Mouse (Mus musculus): ENCODE data around the gene Babam2. TPM values are rescaled to one million over a fixed set of nuclear protein-coding genes. Genes with fewer than 3 reads are reported as not detected.

Gene Babam2
- polyA plus RNA-seq, 1 experiment from 2014 or later: 42.9 TPM

DNA sequence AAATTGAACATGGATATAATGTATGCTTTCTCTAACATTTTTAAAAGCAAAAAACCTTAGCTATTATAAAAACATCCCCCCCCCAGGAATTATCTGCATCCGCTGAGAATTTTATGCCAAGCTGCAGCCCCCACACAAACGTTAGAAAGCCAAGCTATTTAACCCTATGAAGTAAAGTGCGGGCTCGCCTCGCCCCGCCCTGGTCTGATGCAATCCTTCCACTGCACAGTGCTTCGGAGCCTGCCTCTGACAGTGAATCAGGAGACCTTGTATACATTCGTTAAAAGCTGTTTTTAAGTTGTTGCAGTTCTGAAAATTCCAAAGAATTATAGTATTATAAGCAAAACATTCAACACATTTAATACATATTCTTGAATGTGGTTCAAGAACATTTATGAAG lies 107.3 kb downstream of the Babam2 start:
- no peak for ATAC-seq (replicated peaks; ENCODE audit: insufficient number of reproducible peaks, low FRiP score, low TSS enrichment)
- Histone ChIP-seq H3K27me3 (ENCODE audit: control insufficient read depth, insufficient read depth, low read length) (no peaks in the 10 kb centered on the region), H3K9ac (ENCODE audit: low read depth, low read length) (no peak overlapping the region), H3K4me1 (ENCODE audit: control insufficient read depth, insufficient read depth, low read length) (no peaks in the 10 kb centered on the region), H3K36me3 (ENCODE audit: control insufficient read depth, insufficient read depth, low read length) (no peaks in the 10 kb centered on the region), H3K9me3 (replicated peaks; ENCODE audit: control insufficient read depth, low read length) (no peaks in the 10 kb centered on the region), H3K4me3 (ENCODE audit: low read depth, low read length) (no peak overlapping the region), H3K4me2 (no peak overlapping the region), H3K27ac (ENCODE audit: low read depth, low read length) (no peak overlapping the region)
- 63% methylated on average over 8 of the region's 8 CpGs for WGBS (ENCODE audit: insufficient replicate concordance)

DNA sequence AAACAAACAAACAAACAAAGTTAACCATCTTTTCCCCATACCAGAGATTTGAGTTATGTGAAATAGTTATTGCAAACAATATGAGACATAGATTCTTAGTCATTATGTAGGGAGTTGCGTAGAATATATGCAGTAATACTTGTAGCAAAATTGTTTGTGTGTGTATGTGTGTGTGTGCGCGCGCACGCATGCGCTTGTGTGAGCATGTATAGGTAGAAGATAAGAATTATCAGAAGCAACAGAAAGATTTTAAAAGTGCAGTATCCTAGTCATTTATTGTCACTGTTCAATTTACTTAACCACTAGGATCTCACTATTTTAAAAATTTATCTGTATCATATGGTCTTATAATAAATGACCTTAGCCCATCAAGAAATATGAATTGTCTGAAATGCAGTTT lies 109.8 kb downstream of the Babam2 start:
- WGBS (ENCODE audit: insufficient replicate concordance): 96% methylated on average over 6 of the region's 6 CpGs
- Histone ChIP-seq H3K4me2 (no peak overlapping the region), H3K4me1 (ENCODE audit: control insufficient read depth, insufficient read depth, low read length) (peaks cover 15% of the 10 kb centered on the region), H3K9ac (ENCODE audit: low read depth, low read length) (no peak overlapping the region), H3K9me3 (replicated peaks; ENCODE audit: control insufficient read depth, low read length) (no peaks in the 10 kb centered on the region), H3K4me3 (ENCODE audit: low read depth, low read length) (no peak overlapping the region), H3K27ac (ENCODE audit: low read depth, low read length) (no peak overlapping the region), H3K27me3 (ENCODE audit: control insufficient read depth, insufficient read depth, low read length) (no peaks in the 10 kb centered on the region), H3K36me3 (ENCODE audit: control insufficient read depth, insufficient read depth, low read length) (no peaks in the 10 kb centered on the region)
- no peak for ATAC-seq (replicated peaks; ENCODE audit: insufficient number of reproducible peaks, low FRiP score, low TSS enrichment)

DNA sequence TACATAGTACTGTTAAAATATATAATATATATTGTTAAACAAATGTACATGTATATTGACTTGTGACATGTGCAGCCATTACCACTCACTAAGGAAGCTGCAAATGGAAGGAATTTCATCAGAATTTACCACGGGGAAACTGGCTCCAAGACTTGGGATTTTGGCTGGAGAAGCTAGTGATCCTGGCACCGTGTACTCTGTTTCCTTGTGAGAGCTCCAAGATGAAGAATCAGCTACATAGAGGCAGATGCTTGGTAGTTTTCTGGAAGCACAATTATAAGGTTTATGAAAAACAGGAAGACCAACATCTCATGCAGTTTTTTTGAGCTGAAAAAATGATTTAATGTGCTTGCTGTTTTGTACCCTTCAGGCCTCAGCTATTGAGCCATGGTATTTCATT lies 110.8 kb downstream of the Babam2 start:
- H3K9me3 ChIP-seq (replicated peaks; ENCODE audit: control insufficient read depth, low read length): no peaks in the 10 kb centered on the region
- no peaks in the 10 kb centered on the region for H3K27me3 ChIP-seq (ENCODE audit: control insufficient read depth, insufficient read depth, low read length)
- WGBS (ENCODE audit: insufficient replicate concordance): 82% methylated on average over 2 of the region's 2 CpGs
- no peaks in the 10 kb centered on the region for H3K36me3 ChIP-seq (ENCODE audit: control insufficient read depth, insufficient read depth, low read length)
- no peak overlapping the region for H3K9ac ChIP-seq (ENCODE audit: low read depth, low read length)
- peaks cover 15% of the 10 kb centered on the region for H3K4me1 ChIP-seq (ENCODE audit: control insufficient read depth, insufficient read depth, low read length)
- H3K4me3 ChIP-seq (ENCODE audit: low read depth, low read length): no peak overlapping the region
- ATAC-seq (replicated peaks; ENCODE audit: insufficient number of reproducible peaks, low FRiP score, low TSS enrichment): no peak
- H3K4me2 ChIP-seq: no peak overlapping the region
- no peak overlapping the region for H3K27ac ChIP-seq (ENCODE audit: low read depth, low read length)

DNA sequence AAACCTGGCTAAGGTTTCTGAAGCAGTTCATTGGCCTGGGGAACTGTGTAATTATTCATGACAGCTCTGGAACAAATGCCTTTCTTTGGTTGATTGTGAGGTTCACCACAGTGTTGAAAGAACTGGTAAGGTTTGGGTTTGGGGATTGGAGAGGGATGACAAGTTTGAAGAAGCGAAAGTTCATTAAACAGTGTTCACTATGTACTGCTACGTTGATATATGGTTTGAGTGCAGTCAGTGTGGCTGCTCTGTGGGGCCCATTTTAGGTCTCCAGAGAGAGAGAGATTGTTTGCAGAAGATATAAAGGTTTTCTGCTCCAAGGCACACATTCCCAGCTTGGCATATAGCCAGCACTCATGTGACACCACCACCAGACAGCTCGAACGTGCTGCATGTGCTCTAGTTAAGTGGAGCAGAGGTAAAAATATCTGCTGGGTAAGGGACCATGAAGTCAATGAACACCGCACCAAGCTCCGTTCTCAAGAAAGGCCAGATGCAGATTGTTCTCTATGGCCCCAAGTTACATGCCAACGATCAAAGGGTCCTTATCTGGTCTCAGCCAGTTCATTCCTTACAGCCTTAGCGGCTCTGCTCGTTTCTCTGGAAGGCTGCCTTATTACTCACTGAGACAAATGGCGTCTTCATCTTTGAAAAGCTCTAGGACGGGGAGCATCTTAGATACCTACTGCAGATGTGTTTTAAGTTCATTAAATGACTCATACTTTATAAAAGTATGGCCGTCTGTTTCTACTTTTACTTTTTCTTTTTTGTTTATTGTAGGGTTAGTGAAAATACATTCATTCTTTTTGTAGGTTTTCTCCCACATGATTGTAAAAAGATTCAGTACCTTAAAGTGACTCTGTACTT lies 113.5 kb downstream of the Babam2 start:
- ATAC-seq (replicated peaks; ENCODE audit: insufficient number of reproducible peaks, low FRiP score, low TSS enrichment): peak; percentile 63
- H3K4me1 ChIP-seq (ENCODE audit: control insufficient read depth, insufficient read depth, low read length): peaks cover 15% of the 10 kb centered on the region
- H3K9ac ChIP-seq (ENCODE audit: low read depth, low read length): no peak overlapping the region
- no peaks in the 10 kb centered on the region for H3K9me3 ChIP-seq (replicated peaks; ENCODE audit: control insufficient read depth, low read length)
- H3K36me3 ChIP-seq (ENCODE audit: control insufficient read depth, insufficient read depth, low read length): no peaks in the 10 kb centered on the region
- H3K4me3 ChIP-seq (ENCODE audit: low read depth, low read length): no peak overlapping the region
- H3K4me2 ChIP-seq: peak overlapping the region; percentile 40
- WGBS (ENCODE audit: insufficient replicate concordance): 25% methylated on average over 12 of the region's 12 CpGs
- H3K27me3 ChIP-seq (ENCODE audit: control insufficient read depth, insufficient read depth, low read length): no peaks in the 10 kb centered on the region
- peak overlapping the region; percentile 81 for H3K27ac ChIP-seq (ENCODE audit: low read depth, low read length)

DNA sequence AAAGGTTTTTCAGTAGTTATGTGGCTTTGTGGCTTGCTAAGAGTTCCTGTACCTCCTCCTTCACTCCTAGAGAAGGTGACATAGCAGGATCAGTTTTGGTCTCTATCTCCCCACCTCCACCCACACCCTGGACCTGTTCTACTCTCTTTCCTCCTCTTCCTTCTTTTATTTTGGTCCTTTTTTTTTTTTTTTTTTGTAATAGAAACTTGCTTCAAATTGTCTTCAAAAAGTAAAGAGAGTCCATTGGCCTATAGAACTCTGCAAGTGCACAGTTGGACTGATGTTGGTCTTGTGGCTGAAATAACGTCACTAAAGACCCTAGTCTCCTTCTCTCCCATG lies 114.1 kb downstream of the Babam2 start:
- ATAC-seq (replicated peaks; ENCODE audit: insufficient number of reproducible peaks, low FRiP score, low TSS enrichment): no peak
- Histone ChIP-seq H3K9me3 (replicated peaks; ENCODE audit: control insufficient read depth, low read length) (no peaks in the 10 kb centered on the region), H3K27ac (ENCODE audit: low read depth, low read length) (no peak overlapping the region), H3K4me2 (no peak overlapping the region), H3K4me3 (ENCODE audit: low read depth, low read length) (no peak overlapping the region), H3K36me3 (ENCODE audit: control insufficient read depth, insufficient read depth, low read length) (no peaks in the 10 kb centered on the region), H3K9ac (ENCODE audit: low read depth, low read length) (no peak overlapping the region), H3K4me1 (ENCODE audit: control insufficient read depth, insufficient read depth, low read length) (peaks cover 15% of the 10 kb centered on the region), H3K27me3 (ENCODE audit: control insufficient read depth, insufficient read depth, low read length) (no peaks in the 10 kb centered on the region)
- WGBS (ENCODE audit: insufficient replicate concordance): 82% methylated on average over 1 of the region's 1 CpGs

DNA sequence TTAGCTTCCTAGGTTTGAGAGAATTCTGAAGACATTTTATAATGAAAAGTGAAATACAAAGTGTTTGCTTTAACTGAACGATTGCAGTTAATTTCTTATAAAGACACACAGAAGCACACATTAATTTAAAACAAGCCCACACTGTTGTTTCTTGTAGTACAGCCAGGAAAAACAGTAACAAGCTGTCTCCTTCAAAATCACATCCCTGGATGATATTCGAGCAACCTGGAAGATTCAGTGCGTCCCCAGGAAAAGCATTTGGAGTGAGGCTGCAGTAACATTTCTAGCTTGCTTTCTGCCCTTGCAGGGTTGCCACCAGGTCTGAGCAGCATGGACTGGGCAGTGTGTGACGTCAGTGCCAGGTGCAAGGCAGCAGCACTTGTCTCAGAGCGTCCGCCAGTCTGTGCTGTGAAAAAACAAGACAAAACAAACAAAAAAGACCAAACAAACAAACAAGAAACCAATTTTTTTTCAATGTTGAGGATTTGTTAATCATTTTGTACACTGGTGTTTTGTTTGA lies 115.7 kb downstream of the Babam2 start:
- no peaks in the 10 kb centered on the region for H3K27me3 ChIP-seq (ENCODE audit: control insufficient read depth, insufficient read depth, low read length)
- no peak for ATAC-seq (replicated peaks; ENCODE audit: insufficient number of reproducible peaks, low FRiP score, low TSS enrichment)
- no peak overlapping the region for H3K27ac ChIP-seq (ENCODE audit: low read depth, low read length)
- no peak overlapping the region for H3K4me2 ChIP-seq
- 81% methylated on average over 6 of the region's 6 CpGs for WGBS (ENCODE audit: insufficient replicate concordance)
- no peaks in the 10 kb centered on the region for H3K36me3 ChIP-seq (ENCODE audit: control insufficient read depth, insufficient read depth, low read length)
- H3K4me3 ChIP-seq (ENCODE audit: low read depth, low read length): no peak overlapping the region
- H3K9ac ChIP-seq (ENCODE audit: low read depth, low read length): no peak overlapping the region
- peaks cover 15% of the 10 kb centered on the region for H3K4me1 ChIP-seq (ENCODE audit: control insufficient read depth, insufficient read depth, low read length)
- H3K9me3 ChIP-seq (replicated peaks; ENCODE audit: control insufficient read depth, low read length): no peaks in the 10 kb centered on the region

DNA sequence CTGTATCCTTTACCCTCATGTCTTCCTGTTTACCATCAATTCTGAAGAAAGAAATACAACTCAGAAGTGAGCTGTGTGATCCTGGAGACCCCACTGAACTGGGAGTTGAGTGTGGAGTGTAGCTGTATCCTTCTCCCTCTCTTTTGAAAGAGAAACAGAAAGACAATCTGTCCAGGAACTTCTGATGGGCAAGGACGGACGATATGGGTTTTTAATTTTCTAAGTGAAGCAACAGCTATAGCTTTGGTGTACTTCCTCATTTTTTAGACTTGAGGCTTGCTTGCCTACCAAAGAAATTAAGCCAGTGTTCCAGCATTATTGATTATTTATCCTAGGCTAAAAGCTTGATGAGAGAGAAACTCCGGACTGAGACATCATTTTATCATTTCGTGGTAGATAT lies 116.6 kb downstream of the Babam2 start:
- no peak overlapping the region for H3K9ac ChIP-seq (ENCODE audit: low read depth, low read length)
- no peaks in the 10 kb centered on the region for H3K27me3 ChIP-seq (ENCODE audit: control insufficient read depth, insufficient read depth, low read length)
- H3K4me1 ChIP-seq (ENCODE audit: control insufficient read depth, insufficient read depth, low read length): peaks cover 15% of the 10 kb centered on the region
- H3K27ac ChIP-seq (ENCODE audit: low read depth, low read length): no peak overlapping the region
- H3K9me3 ChIP-seq (replicated peaks; ENCODE audit: control insufficient read depth, low read length): no peaks in the 10 kb centered on the region
- no peak overlapping the region for H3K4me3 ChIP-seq (ENCODE audit: low read depth, low read length)
- WGBS (ENCODE audit: insufficient replicate concordance): 79% methylated on average over 4 of the region's 4 CpGs
- no peaks in the 10 kb centered on the region for H3K36me3 ChIP-seq (ENCODE audit: control insufficient read depth, insufficient read depth, low read length)
- ATAC-seq (replicated peaks; ENCODE audit: insufficient number of reproducible peaks, low FRiP score, low TSS enrichment): no peak
- no peak overlapping the region for H3K4me2 ChIP-seq

DNA sequence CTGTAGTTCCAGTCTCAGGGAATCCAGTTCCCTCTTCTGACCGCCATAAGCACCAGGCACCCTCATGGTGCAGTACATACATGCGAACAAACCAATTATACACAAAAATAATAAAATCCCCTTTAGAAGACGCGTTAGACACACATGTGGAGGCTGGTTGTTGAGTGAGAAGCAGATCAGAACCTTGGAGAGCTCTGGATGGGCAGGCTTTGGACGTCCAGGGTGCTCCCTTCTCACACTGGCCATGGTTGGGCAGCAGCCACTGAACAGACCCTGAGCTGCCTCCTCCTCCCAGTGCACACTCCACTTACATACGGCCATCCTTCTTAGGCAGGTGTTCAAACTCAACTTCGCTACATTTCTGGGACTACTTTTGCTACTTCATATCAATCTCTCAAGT lies 117.6 kb downstream of the Babam2 start:
- Histone ChIP-seq H3K36me3 (ENCODE audit: control insufficient read depth, insufficient read depth, low read length) (no peaks in the 10 kb centered on the region), H3K4me3 (ENCODE audit: low read depth, low read length) (no peak overlapping the region), H3K27ac (ENCODE audit: low read depth, low read length) (no peak overlapping the region), H3K4me2 (no peak overlapping the region), H3K9me3 (replicated peaks; ENCODE audit: control insufficient read depth, low read length) (no peaks in the 10 kb centered on the region), H3K27me3 (ENCODE audit: control insufficient read depth, insufficient read depth, low read length) (no peaks in the 10 kb centered on the region), H3K4me1 (ENCODE audit: control insufficient read depth, insufficient read depth, low read length) (peaks cover 14% of the 10 kb centered on the region), H3K9ac (ENCODE audit: low read depth, low read length) (no peak overlapping the region)
- WGBS (ENCODE audit: insufficient replicate concordance): 71% methylated on average over 7 of the region's 7 CpGs
- ATAC-seq (replicated peaks; ENCODE audit: insufficient number of reproducible peaks, low FRiP score, low TSS enrichment): no peak

DNA sequence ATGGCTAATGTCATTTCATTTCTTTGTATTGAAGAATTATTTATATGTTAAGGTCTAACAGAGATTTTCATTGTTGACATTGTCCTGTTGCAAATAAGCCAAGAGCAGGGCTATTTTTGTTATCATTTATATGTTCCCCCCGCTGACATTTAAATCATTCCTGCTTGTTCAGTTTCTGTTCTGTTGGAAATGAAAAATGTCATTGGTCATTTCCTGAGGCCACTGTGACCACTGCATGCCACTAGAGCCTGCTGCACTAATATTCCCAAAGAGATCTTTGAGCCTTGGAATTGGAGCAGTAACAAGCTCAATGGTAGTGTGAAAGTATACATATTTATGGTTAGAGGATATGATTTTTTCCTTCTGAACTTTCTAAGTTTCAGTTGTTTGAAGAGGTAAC lies 118.6 kb downstream of the Babam2 start:
- Histone ChIP-seq H3K4me2 (no peak overlapping the region), H3K9ac (ENCODE audit: low read depth, low read length) (no peak overlapping the region), H3K27ac (ENCODE audit: low read depth, low read length) (no peak overlapping the region), H3K4me3 (ENCODE audit: low read depth, low read length) (no peak overlapping the region), H3K4me1 (ENCODE audit: control insufficient read depth, insufficient read depth, low read length) (peaks cover 5% of the 10 kb centered on the region), H3K27me3 (ENCODE audit: control insufficient read depth, insufficient read depth, low read length) (no peaks in the 10 kb centered on the region), H3K36me3 (ENCODE audit: control insufficient read depth, insufficient read depth, low read length) (no peaks in the 10 kb centered on the region), H3K9me3 (replicated peaks; ENCODE audit: control insufficient read depth, low read length) (no peaks in the 10 kb centered on the region)
- ATAC-seq (replicated peaks; ENCODE audit: insufficient number of reproducible peaks, low FRiP score, low TSS enrichment): no peak
- 76% methylated on average over 1 of the region's 1 CpGs for WGBS (ENCODE audit: insufficient replicate concordance)
